Mouse (Mus musculus) ES-E14 (cell line): ENCODE data around the gene Ccdc96.

Source experiments
- CHD2 ChIP-seq: IDR thresholded peaks from 2 replicates; pipeline ENCODE4 v1.6.1; 2014; ENCODE audit warnings: mild to moderate bottlenecking, low read depth, low read length, inconsistent platforms
- MAFK ChIP-seq: IDR thresholded peaks from 2 replicates; pipeline ENCODE4 v1.6.1; 2014; ENCODE audit warnings: mild to moderate bottlenecking, low read depth, low read length, inconsistent platforms; ENCODE audit not compliant: insufficient read depth
- ZC3H11A ChIP-seq: IDR thresholded peaks from 2 replicates; pipeline ENCODE4 v1.6.1; 2012; ENCODE audit warnings: low read depth, mild to moderate bottlenecking, inconsistent platforms, low read length, borderline replicate concordance
- ZNF384 ChIP-seq: IDR thresholded peaks from 2 replicates; pipeline ENCODE4 v1.6.1; 2012; ENCODE audit warnings: low read depth, low read length, inconsistent platforms

- TF ChIP-seq CHD2 (no peak), MAFK (no peak), ZNF384 (no peak), ZC3H11A (no peak)
These were observed 18.5 kb upstream of the Ccdc96 start for GRCm38 (mm10) chr5:36465889-36466288.
